Mouse (Mus musculus) lung, adult 18-20 months (tissue): ENCODE results near the gene RPS10-NUDT3.
A peak's percentile ranks its signal among the peaks of the same experiment; 100 is the strongest.

Source experiments
- DNase-seq, 2 experiments: peaks; one replicate each; pipeline ENCODE4 v3.0.0; 2022; ENCODE audit warnings: mixed read lengths in 2 of 2

RPS10-NUDT3 gene

DNA sequence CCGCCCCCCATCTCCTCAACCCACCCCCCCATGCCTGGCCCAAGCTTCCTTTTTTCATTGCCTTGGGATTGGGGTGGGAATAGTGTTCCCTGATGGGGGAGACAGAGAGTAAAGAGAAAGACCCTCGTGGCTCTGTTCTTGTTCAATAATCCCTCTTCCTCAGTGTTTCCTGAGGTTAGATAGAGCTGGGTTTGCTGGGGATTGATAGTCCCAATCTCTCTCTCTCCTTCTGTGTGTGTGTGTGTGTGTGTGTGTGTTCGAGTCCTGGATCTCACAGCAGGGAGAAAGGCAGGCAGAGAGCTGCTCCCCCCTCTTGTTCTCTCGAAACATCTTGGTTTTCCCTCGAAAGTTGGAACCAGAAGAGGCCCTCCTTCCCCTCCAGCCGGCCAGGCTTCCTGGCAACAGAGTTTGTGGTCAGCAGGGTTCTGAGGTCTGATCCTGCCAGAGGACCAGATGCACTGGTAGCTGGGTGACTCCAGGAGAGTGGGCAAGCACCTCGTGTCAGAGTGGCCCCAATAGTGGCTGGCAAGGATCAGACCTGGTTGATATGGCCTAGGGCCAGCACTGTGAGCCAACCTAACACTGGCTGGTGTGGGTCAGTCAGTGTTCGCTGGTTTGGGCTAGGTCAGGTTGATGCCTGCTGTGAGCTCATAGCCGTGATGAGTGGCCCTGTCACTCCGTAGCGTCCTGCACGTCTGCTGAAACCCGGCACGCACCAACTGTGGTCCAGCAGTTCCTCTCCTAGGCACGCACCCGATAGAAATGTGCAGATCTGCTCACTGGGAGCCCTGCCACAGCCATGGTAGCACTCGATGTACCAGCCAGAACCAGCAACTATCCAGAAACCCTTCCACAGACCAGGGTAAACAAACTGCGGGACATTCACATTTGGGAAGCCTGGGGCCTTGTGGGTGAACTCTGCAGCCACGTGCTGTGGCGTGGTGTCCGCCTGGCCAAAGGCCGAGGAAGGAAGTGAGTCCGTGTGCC lies 82.5 kb downstream of the RPS10-NUDT3 start:
- DNase-seq: no peak

DNA sequence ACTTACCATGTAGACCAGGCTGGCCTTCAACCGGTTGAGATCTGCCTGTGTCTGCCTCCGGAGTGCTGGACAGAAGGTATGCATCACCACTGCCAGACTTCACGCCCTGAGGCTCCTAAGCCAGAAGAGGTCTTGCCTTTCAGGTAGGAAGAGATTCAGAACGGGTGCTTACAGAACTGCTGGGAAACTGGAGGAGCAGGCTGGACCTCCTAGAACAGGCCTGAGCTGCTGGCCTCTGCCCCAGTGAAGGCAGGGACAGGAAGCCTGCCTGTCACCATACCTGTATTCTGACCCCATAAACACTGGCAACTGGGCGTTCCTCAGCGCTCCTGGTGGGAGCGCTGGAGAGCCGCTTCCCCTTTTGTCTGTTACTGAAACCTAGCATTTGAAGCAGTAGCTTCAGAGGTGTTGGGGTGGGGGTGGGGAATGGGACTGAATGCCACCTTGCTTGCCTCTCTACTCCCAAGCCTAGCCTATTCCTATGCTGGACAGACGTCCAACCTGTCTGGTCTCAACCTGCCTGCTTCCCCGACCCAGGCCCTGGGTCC lies 83.6 kb downstream of the RPS10-NUDT3 start:
- no peak for DNase-seq

DNA sequence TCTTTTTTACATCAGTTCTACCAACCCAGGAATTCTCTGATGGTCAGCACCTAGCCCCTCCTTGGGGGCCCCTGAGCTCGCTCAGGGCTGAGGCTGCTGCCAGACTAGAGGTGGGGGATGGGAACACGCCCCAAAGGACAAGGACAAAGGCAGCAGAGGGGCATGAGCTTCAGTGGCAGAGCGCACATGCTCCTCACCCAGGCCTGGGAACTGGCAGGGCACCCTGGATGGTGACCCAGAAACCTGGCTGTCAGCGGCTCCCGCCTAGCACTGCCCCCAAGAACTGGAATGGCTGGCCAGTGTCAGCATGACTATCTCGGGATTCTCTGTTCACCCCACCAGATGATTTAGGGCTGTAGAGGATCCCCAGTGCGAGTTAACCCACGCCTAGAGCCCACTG lies 85.8 kb downstream of the RPS10-NUDT3 start:
- DNase-seq: no peak

DNA sequence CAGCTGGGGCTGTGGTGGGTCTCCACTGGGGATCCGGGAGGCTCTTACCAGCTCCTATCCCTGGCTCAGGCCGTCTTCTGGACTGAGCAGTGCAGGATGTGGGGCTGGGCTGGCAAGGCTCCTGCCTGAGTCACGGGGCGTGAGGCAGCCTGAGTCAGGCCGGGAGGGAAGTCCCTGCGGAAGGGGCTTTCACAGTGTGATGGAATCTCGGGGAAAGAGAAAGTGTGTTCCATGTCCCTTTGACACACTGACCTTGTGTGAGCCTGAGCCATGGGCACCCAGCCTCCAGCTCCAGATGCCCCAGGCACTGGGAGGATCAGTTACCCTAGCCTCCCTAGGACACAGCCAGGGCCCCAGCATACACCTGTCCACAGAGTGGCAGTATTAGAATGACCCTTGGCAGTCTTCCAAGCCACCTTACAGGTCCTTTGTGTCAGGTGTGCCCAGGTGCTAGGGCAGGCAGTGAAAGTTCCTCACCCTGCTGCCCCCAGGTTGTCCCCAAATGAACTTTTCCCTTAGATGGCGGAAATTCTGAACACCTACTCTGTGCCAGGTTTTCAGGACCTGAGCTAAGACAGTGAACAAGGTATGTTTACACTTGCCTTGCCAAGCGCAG lies 87.7 kb downstream of the RPS10-NUDT3 start:
- peak in 1 of 2 experiments; percentile 30 for DNase-seq

DNA sequence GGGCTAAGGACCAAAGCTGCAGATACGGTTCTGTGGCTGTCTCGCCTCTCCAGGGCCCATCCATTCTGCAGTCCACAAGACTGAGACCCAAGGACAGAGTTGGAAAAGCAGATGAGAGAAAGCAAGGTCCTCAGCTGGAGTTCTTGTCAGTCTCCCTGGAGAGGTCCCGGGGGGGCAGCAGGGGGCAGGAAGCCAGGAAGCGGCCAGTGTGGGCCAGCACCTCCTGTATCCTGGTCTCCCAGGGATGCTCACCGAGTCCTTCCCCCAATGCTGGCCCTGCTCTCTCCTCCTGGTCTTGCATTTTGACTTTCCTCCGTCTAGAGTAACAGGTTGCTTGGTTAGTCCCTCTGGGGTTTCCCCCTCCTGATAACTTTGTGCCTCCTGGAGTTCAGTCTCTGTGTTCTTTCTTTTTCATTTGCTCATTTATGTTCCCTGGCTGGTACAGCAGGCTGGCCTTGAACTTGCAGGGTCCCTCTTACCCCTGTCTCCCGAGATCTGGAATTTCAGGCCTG lies 88.4 kb downstream of the RPS10-NUDT3 start:
- no peak for DNase-seq

DNA sequence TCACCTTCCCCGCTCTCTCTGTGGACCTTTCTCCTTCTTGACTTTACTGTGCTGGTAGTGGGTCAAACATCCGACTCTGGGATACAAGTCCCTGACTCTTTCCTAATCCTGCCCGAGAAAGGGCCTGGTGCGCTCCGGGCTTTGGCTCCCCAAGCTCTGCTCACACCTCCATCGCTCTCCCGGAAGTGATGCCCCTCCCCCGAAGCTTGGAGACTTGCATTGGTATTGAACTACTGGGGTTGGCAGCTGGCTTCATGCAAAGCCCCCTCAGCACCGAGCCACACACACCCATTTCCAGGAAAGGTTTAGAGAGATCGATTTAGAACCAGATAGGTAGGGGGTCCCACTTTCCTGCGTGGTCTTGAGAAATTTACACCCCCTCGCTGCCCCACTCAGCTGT lies 89.0 kb downstream of the RPS10-NUDT3 start:
- no peak for DNase-seq

DNA sequence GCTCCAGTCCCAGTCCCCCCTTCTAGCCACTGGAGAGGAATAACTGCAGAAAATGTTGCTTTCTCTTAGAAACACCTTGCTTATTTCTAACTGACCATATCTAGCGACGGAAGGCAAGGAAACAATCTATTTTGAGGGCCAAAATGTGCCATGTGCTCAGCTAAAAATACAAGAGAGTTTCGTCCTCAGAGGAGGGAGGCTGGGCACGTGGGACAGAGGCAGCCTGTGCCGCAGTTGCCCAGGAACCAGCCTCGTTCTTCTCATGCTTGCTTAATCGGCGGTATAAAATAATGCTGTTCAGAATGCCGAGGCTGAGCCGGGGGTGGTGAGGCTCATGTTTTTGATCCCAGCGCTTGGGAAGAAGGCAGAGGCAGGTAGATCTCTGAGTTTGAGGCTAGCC lies 90.5 kb downstream of the RPS10-NUDT3 start:
- no peak for DNase-seq

DNA sequence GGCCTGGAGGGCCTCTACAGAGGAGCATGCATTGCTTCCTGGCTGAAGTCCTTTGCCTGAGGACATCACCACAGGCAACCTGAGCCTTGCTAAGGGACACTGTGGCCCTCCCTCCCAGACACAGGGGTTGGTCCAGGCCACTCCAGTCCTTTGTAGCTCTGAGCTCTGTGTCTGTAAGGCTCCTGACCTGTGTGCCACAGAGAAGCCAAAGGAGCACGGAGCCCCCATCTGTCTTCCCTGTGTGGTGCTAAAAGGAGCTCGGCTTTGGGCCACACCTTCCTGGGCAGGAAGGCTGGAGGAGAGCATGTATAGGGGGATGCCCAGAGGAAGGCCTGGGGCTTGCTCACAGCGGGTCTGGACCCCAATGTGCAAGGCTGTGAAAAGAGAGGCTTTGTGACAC lies 93.0 kb downstream of the RPS10-NUDT3 start:
- no peak for DNase-seq

DNA sequence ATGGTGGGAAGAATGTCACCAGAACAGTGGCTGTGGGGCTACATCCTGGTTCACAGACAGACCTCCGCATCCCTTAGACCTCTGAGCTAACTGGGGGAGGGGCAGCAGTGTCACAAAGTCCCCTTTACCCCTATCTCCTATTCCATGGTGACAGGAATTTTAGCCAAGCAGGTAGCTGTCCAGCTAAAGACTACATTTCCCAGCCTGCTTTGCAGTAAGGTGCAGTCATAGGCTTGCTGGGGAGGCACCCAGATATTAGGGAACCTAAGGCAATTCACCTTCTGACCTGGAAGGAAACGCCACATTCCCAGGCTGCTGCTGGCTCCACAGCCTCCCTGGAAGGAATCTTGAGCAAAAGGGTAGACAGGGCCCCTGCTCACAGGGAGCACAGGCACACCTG lies 93.8 kb downstream of the RPS10-NUDT3 start:
- DNase-seq: no peak

DNA sequence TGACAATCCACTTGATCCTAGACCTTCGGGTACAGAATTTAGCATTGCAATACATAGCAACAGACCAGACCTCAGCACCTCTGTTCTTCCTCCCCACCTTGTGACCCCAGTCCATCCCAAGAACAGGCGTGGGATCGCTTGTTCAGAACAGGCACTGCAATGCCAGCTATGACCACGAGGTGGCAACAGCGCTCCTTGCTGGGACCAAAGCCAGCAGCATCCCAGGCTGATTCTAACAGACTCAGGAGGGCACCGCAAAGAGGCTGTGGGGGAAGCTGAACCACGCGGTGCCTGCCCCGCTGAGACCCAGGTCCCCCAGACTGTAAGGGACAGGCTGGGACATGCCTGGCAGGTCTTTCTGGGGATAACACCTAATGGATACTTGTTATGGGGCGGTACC lies 100.3 kb downstream of the RPS10-NUDT3 start:
- DNase-seq: peak; percentile 78 to 84

DNA sequence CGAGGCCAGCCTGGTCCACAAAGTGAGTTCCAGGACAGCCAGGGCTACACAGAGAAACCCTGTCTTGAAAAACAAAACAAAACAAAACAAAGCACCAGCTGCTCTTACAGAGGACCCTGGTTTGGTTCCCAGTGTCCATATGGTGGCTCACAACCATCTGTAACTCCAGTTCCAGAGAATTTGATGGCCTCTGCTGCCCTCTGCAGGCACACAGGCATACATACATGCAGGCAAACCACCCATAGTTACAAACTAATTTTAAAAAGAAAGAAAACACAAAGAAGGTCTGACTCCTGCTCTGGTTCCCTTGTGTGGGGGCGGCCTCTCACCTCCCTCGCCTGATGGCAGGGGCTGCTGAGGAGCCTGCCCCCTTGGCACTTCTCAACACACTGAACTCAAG lies 101.7 kb downstream of the RPS10-NUDT3 start:
- DNase-seq: no peak

DNA sequence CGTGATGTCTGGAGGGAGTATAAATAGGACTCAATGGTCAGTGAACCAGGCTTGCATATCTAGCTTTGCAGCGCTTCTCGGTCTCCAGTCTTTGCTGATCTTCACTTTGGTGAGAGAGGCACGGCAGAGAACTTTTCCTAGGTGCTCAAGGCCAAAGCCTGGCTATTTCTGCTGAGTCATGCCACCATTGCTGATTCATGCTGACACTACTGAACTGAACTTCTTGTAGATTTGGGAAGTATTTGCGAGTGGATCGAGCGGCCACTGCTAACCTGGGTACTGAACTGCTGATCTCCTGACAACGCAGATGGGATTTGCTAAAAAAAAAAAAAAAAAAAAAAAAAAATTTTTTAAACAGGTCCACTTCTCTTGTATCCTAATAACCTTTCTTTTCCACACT lies 102.9 kb downstream of the RPS10-NUDT3 start:
- DNase-seq: no peak
